Mouse (Mus musculus) intestine, embryonic 14.5 days (tissue): ENCODE results near the gene Gm1673. TPM values are rescaled to one million over a fixed set of nuclear protein-coding genes. Genes with fewer than 3 reads are reported as not detected.

Experiments
- ATAC-seq: fragments of 200-750 bp; cut with Nextera tagmentation; replicated peaks from 2 replicates; pipeline ENCODE4 v1.8.0; 2017; ENCODE audit warnings: low read depth, moderate number of reproducible peaks, moderate TSS enrichment, moderate library complexity; ENCODE audit not compliant: low FRiP score, low TSS enrichment
- DNase-seq: peaks from one replicate; pipeline ENCODE4 v3.0.0-alpha.2; 2018; ENCODE audit warnings: low spot score
- H3K27ac ChIP-seq: fragments of 300-500 bp; sonication (generic); 2 replicates; pipeline ENCODE4 v1.5.1; 2014; ENCODE audit warnings: low read depth, mild to moderate bottlenecking, control low read depth
- H3K27me3 ChIP-seq: fragments of 300-500 bp; sonication (generic); replicated peaks from 2 replicates; pipeline ENCODE4 v1.6.1; 2014; ENCODE audit warnings: low read length, control low read depth; ENCODE audit not compliant: control insufficient read depth, insufficient read depth
- H3K36me3 ChIP-seq: fragments of 300-500 bp; sonication (generic); 2 replicates; pipeline ENCODE4 v1.6.1; 2014; ENCODE audit warnings: low read length, control low read depth; ENCODE audit not compliant: control insufficient read depth, insufficient read depth
- H3K4me1 ChIP-seq: fragments of 300-500 bp; sonication (generic); replicated peaks from 2 replicates; pipeline ENCODE4 v1.6.1; 2014; ENCODE audit warnings: low read length, control low read depth, mixed read lengths; ENCODE audit not compliant: control insufficient read depth, insufficient read depth
- H3K4me2 ChIP-seq: fragments of 300-500 bp; sonication (generic); 2 replicates; pipeline ENCODE4 v1.6.1; 2014; ENCODE audit warnings: low read length
- H3K4me3 ChIP-seq: fragments of 300-500 bp; sonication (generic); 2 replicates; pipeline ENCODE4 v1.5.1; 2014; ENCODE audit warnings: low read depth, low read length, control low read depth, mixed read lengths
- H3K9ac ChIP-seq: fragments of 300-500 bp; sonication (generic); 2 replicates; pipeline ENCODE4 v1.6.1; 2014; ENCODE audit warnings: mild to moderate bottlenecking, low read length
- H3K9me3 ChIP-seq: fragments of 300-500 bp; sonication (generic); 2 replicates; pipeline ENCODE4 v1.6.1; 2016; ENCODE audit warnings: low read length, control low read depth; ENCODE audit not compliant: control insufficient read depth
- WGBS: fragments of 180-500 bp; shearing (Covaris S2); extraction: QIAGEN DNeasy Blood & Tissue Kit; methylation state at CpG from one replicate; pipeline ENCODE4 v1.1.7; 2014; 5-methylcytosine and 5-hydroxymethylcytosine counted together
- polyA plus RNA-seq: library from polyadenylated mRNA; unstranded; fragments of >200 nt; fragmentation: Nextera tagmentation; extraction: Ambion mirVana; gene quantifications from 2 replicates; pipeline ENCODE4 v1.2.1, GENCODE M21; 2014

The Gm1673 gene
- polyA plus RNA-seq, 1 experiment from 2014 or later = 69.7 TPM

- ATAC-seq (no peak), DNase-seq (no peak)
- Histone ChIP-seq H3K27me3 (no peaks in the 10 kb centered on the region), H3K27ac (no peak overlapping the region), H3K4me1 (no peaks in the 10 kb centered on the region), H3K36me3 (no peaks in the 10 kb centered on the region), H3K4me2 (no peak overlapping the region), H3K4me3 (no peak overlapping the region), H3K9me3 (no peaks in the 10 kb centered on the region), H3K9ac (no peak overlapping the region)
- WGBS = 72% methylated on average over 6 of the region's 6 CpGs
These were observed 47.8 kb downstream of the Gm1673 start for GRCm38 (mm10) chr5:34031022-34031421.

GRCm38 (mm10) chr5:34032520-34032919, 49.3 kb downstream of the Gm1673 start:
- ATAC-seq = no peak
- H3K4me2 ChIP-seq = no peak overlapping the region
- no peak for DNase-seq
- H3K9me3 ChIP-seq = no peaks in the 10 kb centered on the region
- 64% methylated on average over 3 of the region's 3 CpGs for WGBS
- H3K27me3 ChIP-seq = no peaks in the 10 kb centered on the region
- H3K9ac ChIP-seq = no peak overlapping the region
- H3K4me3 ChIP-seq = no peak overlapping the region
- no peaks in the 10 kb centered on the region for H3K36me3 ChIP-seq
- H3K27ac ChIP-seq = no peak overlapping the region
- no peaks in the 10 kb centered on the region for H3K4me1 ChIP-seq

Other genes starting within 250 kb of the Gm1673 start
- gene Letm1, start 200.6 kb upstream of the Gm1673 start, polyA plus RNA-seq = 39.8 and 43.8 TPM in 2 replicates
- 56.7 and 59.2 TPM in 2 replicates for gene Nsd2, start 162.7 kb upstream of the Gm1673 start, polyA plus RNA-seq
- gene Nelfa, start 47.0 kb upstream of the Gm1673 start, polyA plus RNA-seq = 53.9 and 54.1 TPM in 2 replicates
- gene Nat8l, start 12.6 kb downstream of the Gm1673 start, polyA plus RNA-seq = 0.39 and 0.42 TPM in 2 replicates
- gene Poln, start 186.0 kb downstream of the Gm1673 start, polyA plus RNA-seq = 0.60 and 0.75 TPM in 2 replicates
- gene Haus3, start 186.1 kb downstream of the Gm1673 start, polyA plus RNA-seq = 30.4 and 33.3 TPM in 2 replicates
- 26.2 and 29.1 TPM in 2 replicates for gene Mxd4, start 204.3 kb downstream of the Gm1673 start, polyA plus RNA-seq